Mouse (Mus musculus) kidney, embryonic 14.5 days (tissue): ENCODE measurements at regions not wholly inside any gene's neighbourhood (a gene's known extent, or its start where the extent isn't known, plus 50 kb on each side); places are given as distances from the start of the nearest gene placed in this dataset.

Source experiments
- ATAC-seq: fragments of 200-750 bp; cut with Nextera tagmentation; 2 replicates; pipeline ENCODE4 v1.8.0; 2017; ENCODE audit warnings: moderate number of reproducible peaks, mild to moderate bottlenecking, moderate TSS enrichment, moderate library complexity; ENCODE audit not compliant: low FRiP score, low TSS enrichment
- H3K27ac ChIP-seq: fragments of 300-500 bp; sonication (generic); 2 replicates; pipeline ENCODE4 v1.5.1; 2014; ENCODE audit warnings: low read depth, mild to moderate bottlenecking, low read length, moderate library complexity, mixed read lengths
- H3K27me3 ChIP-seq: fragments of 300-500 bp; sonication (generic); 2 replicates; pipeline ENCODE4 v1.6.1; 2014; ENCODE audit warnings: mild to moderate bottlenecking, low read length; ENCODE audit not compliant: control insufficient read depth, insufficient read depth
- H3K36me3 ChIP-seq: fragments of 300-500 bp; sonication (generic); 2 replicates; pipeline ENCODE4 v1.6.1; 2014; ENCODE audit warnings: low read length, mixed read lengths; ENCODE audit not compliant: control insufficient read depth, insufficient read depth
- H3K4me1 ChIP-seq: fragments of 300-500 bp; sonication (generic); 2 replicates; pipeline ENCODE4 v1.6.1; 2014; ENCODE audit warnings: low read length, mixed read lengths; ENCODE audit not compliant: control insufficient read depth, insufficient read depth
- H3K4me2 ChIP-seq: fragments of 300-500 bp; sonication (generic); replicated peaks from 2 replicates; pipeline ENCODE4 v1.6.1; 2014; ENCODE audit warnings: low read depth, mild to moderate bottlenecking, low read length
- H3K4me3 ChIP-seq: fragments of 300-500 bp; sonication (generic); 2 replicates; pipeline ENCODE4 v1.5.1; 2014; ENCODE audit warnings: mild to moderate bottlenecking, low read length
- H3K9ac ChIP-seq: fragments of 300-500 bp; sonication (generic); 2 replicates; pipeline ENCODE4 v1.6.1; 2014; ENCODE audit warnings: low read depth, mild to moderate bottlenecking, low read length, moderate library complexity
- H3K9me3 ChIP-seq: fragments of 300-500 bp; sonication (generic); 2 replicates; pipeline ENCODE4 v1.6.1; 2016; ENCODE audit warnings: low read length; ENCODE audit not compliant: control insufficient read depth
- WGBS: fragments of 180-500 bp; shearing (Covaris S2); extraction: QIAGEN DNeasy Blood & Tissue Kit; methylation state at CpG from one replicate; pipeline ENCODE4 v1.1.7; 2014; 5-methylcytosine and 5-hydroxymethylcytosine counted together

GRCm38 (mm10) chr8:74555434-74555833, 317.5 kb upstream of the Isx start:
- peak; percentile 36; the same call in 1 of the 2 replicates for ATAC-seq
- H3K9ac ChIP-seq: no peak overlapping the region
- H3K4me3 ChIP-seq: no peak overlapping the region
- no peak overlapping the region for H3K4me2 ChIP-seq
- H3K4me1 ChIP-seq: peaks cover 5% of the 10 kb centered on the region; the same call in 1 of the 2 replicates
- no peaks in the 10 kb centered on the region for H3K9me3 ChIP-seq
- H3K27ac ChIP-seq: no peak overlapping the region
- 29% methylated on average over 2 of the region's 2 CpGs for WGBS
- no peaks in the 10 kb centered on the region for H3K36me3 ChIP-seq
- no peaks in the 10 kb centered on the region for H3K27me3 ChIP-seq

GRCm38 (mm10) chr8:74557539-74558464, 315.2 kb upstream of the Isx start:
- Histone ChIP-seq H3K4me3 (no peak overlapping the region), H3K9ac (no peak overlapping the region), H3K9me3 (no peaks in the 10 kb centered on the region), H3K27me3 (no peaks in the 10 kb centered on the region), H3K4me2 (no peak overlapping the region), H3K36me3 (no peaks in the 10 kb centered on the region), H3K27ac (no peak overlapping the region), H3K4me1 (peaks cover 5% of the 10 kb centered on the region; the same call in 1 of the 2 replicates)
- peak; percentile 84 for ATAC-seq
- 10% methylated on average over 5 of the region's 5 CpGs for WGBS

- H3K4me2 ChIP-seq: no peak overlapping the region
- no peak overlapping the region for H3K27ac ChIP-seq
- H3K4me1 ChIP-seq: peaks cover 5% of the 10 kb centered on the region; the same call in 1 of the 2 replicates
- H3K4me3 ChIP-seq: no peak overlapping the region
- H3K27me3 ChIP-seq: no peaks in the 10 kb centered on the region
- no peak overlapping the region for H3K9ac ChIP-seq
- no peak for ATAC-seq
- no peaks in the 10 kb centered on the region for H3K9me3 ChIP-seq
- WGBS: 53% methylated on average over 1 of the region's 1 CpGs
- no peaks in the 10 kb centered on the region for H3K36me3 ChIP-seq
These were observed 311.9 kb upstream of the Isx start for GRCm38 (mm10) chr8:74561040-74561439.
